Mouse (Mus musculus): ENCODE data around the gene Tuba1c. TPM values are rescaled to one million over a fixed set of nuclear protein-coding genes. Genes with fewer than 3 reads are reported as not detected.

The Tuba1c gene
- polyA plus RNA-seq (2017; shearing (Covaris generic)) = 10 to 100 TPM; 53.1 to 68.1 TPM

GRCm38 (mm10) chr15:99029619-99030584 lies at the start of gene Tuba1c:
Gene Tuba1c (plus strand): TSS chr15:99029891.

GRCm38 (mm10) chr15:99055040-99055439 lies 25.3 kb downstream of the Tuba1c start, which contains the start of gene Prph:
Gene Prph (plus strand): TSS chr15:99055174.

GRCm38 (mm10) chr15:99074019-99074599 lies 44.4 kb downstream of the Tuba1c start, which contains the start of gene Troap:
Gene Troap (plus strand): TSS chr15:99074575.

GRCm38 (mm10) chr15:99087253-99088075 lies 57.8 kb downstream of the Tuba1c start, which contains the start of gene C1ql4:
Gene C1ql4 (minus strand): TSS chr15:99087817.

Other genes with a start within 250 kb of the Tuba1c start
- under 1 TPM in 1 of 2 experiments, not detected in 1; 0.10 TPM for gene Wnt1, start 240.0 kb upstream of the Tuba1c start, polyA plus RNA-seq (2017; shearing (Covaris generic))
- gene Ddn, start 220.4 kb upstream of the Tuba1c start, polyA plus RNA-seq (2017; shearing (Covaris generic)) = not detected
- 100 to 1,000 TPM; 113 to 114 TPM for gene Prkag1, start 198.4 kb upstream of the Tuba1c start, polyA plus RNA-seq (2017; shearing (Covaris generic))
- 10 to 100 TPM; 22.6 to 25.2 TPM for gene Kmt2d, start 158.7 kb upstream of the Tuba1c start, polyA plus RNA-seq (2017; shearing (Covaris generic))
- gene Rhebl1, start 135.4 kb upstream of the Tuba1c start, polyA plus RNA-seq (2017; shearing (Covaris generic)) = 10 to 100 TPM; 10.6 to 13.1 TPM
- under 1 TPM; 0.05 to 0.32 TPM for gene Dhh, start 131.4 kb upstream of the Tuba1c start, polyA plus RNA-seq (2017; shearing (Covaris generic))
- 10 to 100 TPM; 60.9 to 68.1 TPM for gene Lmbr1l, start 111.7 kb upstream of the Tuba1c start, polyA plus RNA-seq (2017; shearing (Covaris generic))
- gene Tuba1b, start 95.3 kb upstream of the Tuba1c start, polyA plus RNA-seq (2017; shearing (Covaris generic)) = 100 to 1,000 TPM; 391 to 489 TPM
- not detected for gene Gm49450, start 76.3 kb upstream of the Tuba1c start, polyA plus RNA-seq (2017; shearing (Covaris generic))
- 100 to 1,000 TPM; 132 to 197 TPM for gene Tuba1a, start 76.2 kb upstream of the Tuba1c start, polyA plus RNA-seq (2017; shearing (Covaris generic))
- gene Prph, start 25.3 kb downstream of the Tuba1c start, polyA plus RNA-seq (2017; shearing (Covaris generic)) = under 1 TPM in 1 of 2 experiments, not detected in 1; 0.36 TPM
- 1 to 10 TPM; 3.2 to 3.3 TPM for gene Troap, start 44.7 kb downstream of the Tuba1c start, polyA plus RNA-seq (2017; shearing (Covaris generic))
- under 1 TPM in 1 of 2 experiments, not detected in 1; 0.20 TPM for gene C1ql4, start 57.9 kb downstream of the Tuba1c start, polyA plus RNA-seq (2017; shearing (Covaris generic))
- under 1 TPM in 1 of 2 experiments, not detected in 1; 0.17 TPM for gene Dnajc22, start 63.3 kb downstream of the Tuba1c start, polyA plus RNA-seq (2017; shearing (Covaris generic))
- under 1 TPM in 1 of 2 experiments, not detected in 1; 0.33 TPM for gene Spats2, start 96.0 kb downstream of the Tuba1c start, polyA plus RNA-seq (2017; shearing (Covaris generic))
- gene Kcnh3, start 195.0 kb downstream of the Tuba1c start, polyA plus RNA-seq (2017; shearing (Covaris generic)) = 1 to 10 TPM; 1.1 to 4.1 TPM
- gene Mcrs1, start 222.1 kb downstream of the Tuba1c start, polyA plus RNA-seq (2017; shearing (Covaris generic)) = 100 to 1,000 TPM in 1 of 2 experiments, 10 to 100 TPM in 1; 99.5 to 122 TPM

Data from activated CD4-positive, CD25-positive, alpha-beta regulatory T cell (primary cell).